In the genomic region with DNA sequence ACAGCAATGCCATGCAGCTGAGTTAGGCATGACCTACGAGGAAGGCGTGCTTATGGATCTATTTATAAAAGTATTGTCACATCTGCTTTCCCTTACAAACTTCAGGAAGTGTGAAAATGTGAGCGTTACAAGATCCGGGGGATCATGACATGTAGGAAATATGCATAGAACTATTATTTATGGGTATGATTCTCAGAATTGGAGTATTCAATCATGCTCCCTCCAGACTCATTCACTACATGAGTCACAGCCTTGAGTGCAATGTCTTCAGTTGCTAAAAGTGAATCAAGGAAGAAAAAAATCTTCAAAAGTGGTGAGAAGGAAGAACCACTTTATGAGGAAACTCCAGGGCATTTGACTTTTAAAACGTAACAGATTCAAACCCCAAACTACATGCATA, we compare ENCODE assay signal across 23 mouse cellular contexts.
DNase-seq lines count a peak whose midpoint lies in the region; ATAC-seq and TF ChIP-seq lines count a peak whose summit lies in the region.
"Had no signal": no experiment of that assay in that cellular context is flagged by ENCODE, and none has a peak within 500 bp of the region (broad histone marks: within the 10 kb centered on the region; RNA-seq: fewer than 3 reads in every experiment).

No protein-coding gene starts in this region.

- no peak overlapping the region for H3K4me3 ChIP-seq in kidney, postnatal 0 days (replicated peaks; ENCODE audit: low read depth, low read length)
- no peak overlapping the region for H3K4me3 ChIP-seq in lung, postnatal 0 days (ENCODE audit: low read depth, low read length)
- no peak overlapping the region for H3K4me3 ChIP-seq in lung, adult 2 months (replicated peaks; ENCODE audit: extremely low read depth, low read depth, low read length)
- H3K4me3 ChIP-seq: embryonic facial prominence, embryonic 13.5 days; erythroblast, embryonic 14.5 days; forebrain, embryonic 10.5 days; gastrocnemius, adult 2 months; hindbrain, embryonic 10.5 days; intestine, embryonic 15.5 days had no signal

- no peaks in the 10 kb centered on the region for H3K4me1 ChIP-seq in kidney, postnatal 0 days (replicated peaks; ENCODE audit: insufficient read depth, low read length)
- H3K4me1 ChIP-seq in lung, postnatal 0 days (ENCODE audit: insufficient read depth, low read depth, low read length): no peaks in the 10 kb centered on the region
- H3K4me1 ChIP-seq in lung, adult 2 months (ENCODE audit: control insufficient read depth, insufficient read depth, low read length): peaks cover 6% of the 10 kb centered on the region
- H3K4me1 ChIP-seq: forebrain, embryonic 10.5 days; intestine, embryonic 15.5 days had no signal

- ATAC-seq in frontal cortex, adult (ENCODE audit: low TSS enrichment): peak; percentile 38; the same call in 1 of the 2 replicates
- no peak for ATAC-seq in kidney, postnatal 0 days (replicated peaks; ENCODE audit: low FRiP score, low read depth)
- ATAC-seq in lung, postnatal 0 days: peak; percentile 32; the same call in 1 of the 2 replicates
- no peak for ATAC-seq in monocyte, adult 5-6 weeks (replicated peaks; ENCODE audit: insufficient number of reproducible peaks, low FRiP score, low TSS enrichment, poor library complexity, severe bottlenecking)
- ATAC-seq: forebrain, embryonic 14.5 days had no signal

- H3K36me3 ChIP-seq in kidney, postnatal 0 days (ENCODE audit: insufficient read depth, low read length): no peaks in the 10 kb centered on the region
- H3K36me3 ChIP-seq in lung, postnatal 0 days (ENCODE audit: insufficient read depth, low read length): no peaks in the 10 kb centered on the region
- H3K36me3 ChIP-seq: embryonic facial prominence, embryonic 13.5 days; forebrain, embryonic 10.5 days; hindbrain, embryonic 10.5 days; intestine, embryonic 15.5 days had no signal

- no peak overlapping the region for H3K27ac ChIP-seq in kidney, postnatal 0 days
- H3K27ac ChIP-seq in lung, postnatal 0 days (ENCODE audit: low read length): peak overlapping the region; percentile 84
- H3K27ac ChIP-seq: embryonic facial prominence, embryonic 13.5 days; forebrain, embryonic 10.5 days; gastrocnemius, adult 2 months; hindbrain, embryonic 10.5 days; hindbrain, embryonic 14.5 days; intestine, embryonic 15.5 days had no signal

- no peak overlapping the region for H3K4me2 ChIP-seq in kidney, postnatal 0 days (ENCODE audit: low read length)
- no peak overlapping the region for H3K4me2 ChIP-seq in lung, postnatal 0 days (replicated peaks; ENCODE audit: low read depth, low read length)
- H3K4me2 ChIP-seq: embryonic facial prominence, embryonic 13.5 days; hindbrain, embryonic 14.5 days; intestine, embryonic 15.5 days had no signal

- no peak for TF ChIP-seq CTCF in kidney, postnatal 0 days (IDR thresholded peaks at IDR 0.05; ENCODE audit: low read depth)
- no peak for TF ChIP-seq CTCF in lung, postnatal 0 days (IDR thresholded peaks at IDR 0.05)
- TF ChIP-seq CTCF in lung, adult 2 months (IDR thresholded peaks at IDR 0.05; ENCODE audit: insufficient read depth, low read length): no peak

- H3K9ac ChIP-seq in kidney, postnatal 0 days (ENCODE audit: low read depth, low read length): no peak overlapping the region
- H3K9ac ChIP-seq in lung, postnatal 0 days (replicated peaks; ENCODE audit: low read depth): no peak overlapping the region
- H3K9ac ChIP-seq: embryonic facial prominence, embryonic 13.5 days; hindbrain, embryonic 14.5 days; intestine, embryonic 15.5 days had no signal

- H3K9me3 ChIP-seq in kidney, postnatal 0 days (replicated peaks; ENCODE audit: low read length): no peaks in the 10 kb centered on the region
- no peaks in the 10 kb centered on the region for H3K9me3 ChIP-seq in lung, postnatal 0 days (ENCODE audit: low read length)
- H3K9me3 ChIP-seq: embryonic facial prominence, embryonic 13.5 days; forebrain, embryonic 10.5 days; hindbrain, embryonic 10.5 days; intestine, embryonic 15.5 days had no signal

- no peak for DNase-seq in frontal cortex, postnatal 14 days (ENCODE audit: low spot score in 2 of 2)
- peak; percentile 38 for DNase-seq in kidney, postnatal 0 days (ENCODE audit: low spot score)
- DNase-seq in kidney, postnatal 4 days: no peak
- peak; percentile 55 for DNase-seq in lung, postnatal 0 days (ENCODE audit: low spot score)
- DNase-seq in lung, adult 2 months: no peak
- peak; percentile 9 for DNase-seq in telencephalon, adult 2 months (ENCODE audit: low read depth, low spot score)
- DNase-seq: adrenal gland, adult 8-10 months; adrenal gland, postnatal 36 days; cerebellum, adult 11-12 months; cerebellum, adult 9-10 months; cerebellum, postnatal 25 days; gastrocnemius, adult 2 months; gastrocnemius, postnatal 25 days; heart, postnatal 14 days had no signal

- no peaks in the 10 kb centered on the region for H3K27me3 ChIP-seq in kidney, postnatal 0 days (ENCODE audit: insufficient read depth, low read length)
- H3K27me3 ChIP-seq in lung, postnatal 0 days (replicated peaks; ENCODE audit: insufficient read depth, low read length): no peaks in the 10 kb centered on the region
- H3K27me3 ChIP-seq: embryonic facial prominence, embryonic 13.5 days; intestine, embryonic 15.5 days had no signal

- TF ChIP-seq EP300 in lung, postnatal 0 days (IDR thresholded peaks at IDR 0.05): no peak

- 53% methylated on average over 5 of the region's 5 CpGs for WGBS in kidney, postnatal 0 days
- WGBS in lung, postnatal 0 days: 30% methylated on average over 5 of the region's 5 CpGs
- 26% methylated on average over 5 of the region's 5 CpGs for WGBS in lung, adult 2 months

- TF ChIP-seq POLR2A in lung, adult 2 months (IDR thresholded peaks at IDR 0.05; ENCODE audit: borderline replicate concordance, extremely low read depth, low read depth, low read length): no peak

Comparison
In these comparisons a context has a peak if more than half of its experiments do, and no peak if none do; other contexts are left out.
1. DNase-seq: peak in kidney, postnatal 0 days (single experiment), lung, postnatal 0 days (single experiment) and telencephalon, adult 2 months (single experiment); none in frontal cortex, postnatal 14 days (0 of 2), kidney, postnatal 4 days (0 of 2) and lung, adult 2 months (single experiment).
2. ATAC-seq: peak in frontal cortex, adult (single experiment) and lung, postnatal 0 days (single experiment); none in kidney, postnatal 0 days (single experiment) and monocyte, adult 5-6 weeks (single experiment).